In genomic region chr15:82138565-82138964, GRCm38 (mm10) we compare ENCODE assay signal across 8 mouse cellular contexts. TPM values are rescaled to one million over a fixed set of nuclear protein-coding genes. Genes with fewer than 3 reads are reported as not detected.
DNase-seq lines count a peak whose midpoint lies in the region; ATAC-seq and TF ChIP-seq lines count a peak whose summit lies in the region.

No protein-coding gene starts in this region.

- no peak overlapping the region for H3K4me3 ChIP-seq in hindbrain, embryonic 11.5 days (ENCODE audit: low read depth, low read length)
- H3K4me3 ChIP-seq in hindbrain, embryonic 13.5 days, result no peak overlapping the region
- H3K4me3 ChIP-seq in embryonic facial prominence, embryonic 14.5 days (ENCODE audit: low read depth, low read length), result no peak overlapping the region
- H3K4me3 ChIP-seq in small intestine, adult 2 months (ENCODE audit: low read depth, low read length), result no peak overlapping the region

- H3K36me3 ChIP-seq in hindbrain, embryonic 11.5 days (ENCODE audit: control insufficient read depth, insufficient read depth, low read length), result peaks cover 3% of the 10 kb centered on the region; the same call in 1 of the 2 replicates
- H3K36me3 ChIP-seq in hindbrain, embryonic 13.5 days, result peaks cover 11% of the 10 kb centered on the region
- peaks cover 15% of the 10 kb centered on the region; the same call in 1 of the 2 replicates for H3K36me3 ChIP-seq in embryonic facial prominence, embryonic 14.5 days (ENCODE audit: control insufficient read depth, insufficient read depth, low read length)
- H3K36me3 ChIP-seq in small intestine, adult 2 months (ENCODE audit: control insufficient read depth, insufficient read depth, low read length), result peaks cover 7% of the 10 kb centered on the region

- peak; percentile 78; the same call in 1 of the 2 replicates for TF ChIP-seq CTCF in small intestine, adult 2 months (IDR thresholded peaks at IDR 0.05; ENCODE audit: extremely low read depth, insufficient read length, insufficient replicate concordance, low read depth, low read length)

- no peak overlapping the region for H3K4me2 ChIP-seq in hindbrain, embryonic 11.5 days (replicated peaks; ENCODE audit: low read depth, low read length)
- H3K4me2 ChIP-seq in hindbrain, embryonic 13.5 days, result no peak overlapping the region
- H3K4me2 ChIP-seq in embryonic facial prominence, embryonic 14.5 days (ENCODE audit: low read depth, low read length), result no peak overlapping the region

- no peaks in the 10 kb centered on the region for H3K4me1 ChIP-seq in hindbrain, embryonic 11.5 days (replicated peaks; ENCODE audit: control insufficient read depth, insufficient read depth, low read length)
- H3K4me1 ChIP-seq in hindbrain, embryonic 13.5 days (replicated peaks), result no peaks in the 10 kb centered on the region
- no peaks in the 10 kb centered on the region for H3K4me1 ChIP-seq in embryonic facial prominence, embryonic 14.5 days (ENCODE audit: control insufficient read depth, insufficient read depth, low read length)
- peaks cover 8% of the 10 kb centered on the region; the same call in 1 of the 2 replicates for H3K4me1 ChIP-seq in small intestine, adult 2 months (ENCODE audit: control insufficient read depth, insufficient read depth, insufficient read length, low read length)

- TF ChIP-seq POLR2A in small intestine, adult 2 months (IDR thresholded peaks at IDR 0.05; ENCODE audit: low read depth, low read length), result no peak

- peak; percentile 79 for DNase-seq in hindbrain, embryonic 11.5 days (ENCODE audit: low spot score)
- peak; percentile 82 for DNase-seq in adrenal gland, postnatal 14 days
- peak; percentile 79 for DNase-seq in embryonic facial prominence, embryonic 14.5 days (ENCODE audit: low spot score)
- peak; percentile 74 to 83 for DNase-seq in heart, postnatal 10 days
- DNase-seq in left cerebral cortex, adult 11 months (ENCODE audit: low spot score), result peak; percentile 64
- peak; percentile 54 to 79 for DNase-seq in lung, postnatal 4 days

- no peak overlapping the region for H3K27ac ChIP-seq in hindbrain, embryonic 11.5 days (ENCODE audit: low read depth, low read length)
- H3K27ac ChIP-seq in hindbrain, embryonic 13.5 days, result no peak overlapping the region
- no peak overlapping the region for H3K27ac ChIP-seq in embryonic facial prominence, embryonic 14.5 days (replicated peaks; ENCODE audit: low read depth, low read length)
- no peak overlapping the region for H3K27ac ChIP-seq in small intestine, adult 2 months (ENCODE audit: insufficient read depth, low read depth, low read length)

- no peaks in the 10 kb centered on the region for H3K9me3 ChIP-seq in hindbrain, embryonic 11.5 days (ENCODE audit: control insufficient read depth, low read length)
- H3K9me3 ChIP-seq in hindbrain, embryonic 13.5 days, result no peaks in the 10 kb centered on the region
- H3K9me3 ChIP-seq in embryonic facial prominence, embryonic 14.5 days (ENCODE audit: control insufficient read depth, low read length), result no peaks in the 10 kb centered on the region

- intact Hi-C loops in heart, postnatal 10 days (cut with DNase I), result loop anchor here (1.0 to 10.0 kb wide), 3 partner anchors 26 to 196 kb away; partner anchors contain the start of genes Naga, Pheta2 and Smdt1

- 48% methylated on average over 4 of the region's 4 CpGs for WGBS in hindbrain, embryonic 11.5 days
- WGBS in hindbrain, embryonic 13.5 days, result 55% methylated on average over 4 of the region's 4 CpGs
- 50% methylated on average over 4 of the region's 4 CpGs for WGBS in embryonic facial prominence, embryonic 14.5 days
- WGBS in small intestine, adult 2 months, result 46% methylated on average over 4 of the region's 4 CpGs

- no peaks in the 10 kb centered on the region for H3K27me3 ChIP-seq in hindbrain, embryonic 11.5 days (ENCODE audit: control insufficient read depth, insufficient read depth, low read length)
- H3K27me3 ChIP-seq in hindbrain, embryonic 13.5 days, result no peaks in the 10 kb centered on the region
- no peaks in the 10 kb centered on the region for H3K27me3 ChIP-seq in embryonic facial prominence, embryonic 14.5 days (replicated peaks; ENCODE audit: control insufficient read depth, insufficient read depth, low read length)
- no peaks in the 10 kb centered on the region for H3K27me3 ChIP-seq in small intestine, adult 2 months (ENCODE audit: control insufficient read depth, insufficient read depth, low read length)

- no peak overlapping the region for H3K9ac ChIP-seq in hindbrain, embryonic 11.5 days (ENCODE audit: low read depth, low read length)
- no peak overlapping the region for H3K9ac ChIP-seq in hindbrain, embryonic 13.5 days
- H3K9ac ChIP-seq in embryonic facial prominence, embryonic 14.5 days (ENCODE audit: low read depth, low read length), result no peak overlapping the region

- ATAC-seq in hindbrain, embryonic 11.5 days (ENCODE audit: low FRiP score), result no peak
- no peak for ATAC-seq in hindbrain, embryonic 13.5 days (ENCODE audit: low FRiP score)
- peak; percentile 21; the same call in 1 of the 2 replicates for ATAC-seq in embryonic facial prominence, embryonic 14.5 days (ENCODE audit: low read depth)

RNA-seq across cellular contexts. Expression of gene Srebf2, which starts 8.4 kb away (rescaled TPM):
- polyA plus RNA-seq in hindbrain, embryonic 11.5 days (2014; fragmentation: Nextera tagmentation; extraction: Ambion mirVana), result 143 and 144 TPM in 2 replicates
- 179 and 193 TPM in 2 replicates for polyA plus RNA-seq in hindbrain, embryonic 13.5 days (2015; fragmentation: Nextera tagmentation; extraction: Ambion mirVana)
- 46.9 and 49.2 TPM in 2 replicates for total RNA-seq in adrenal gland, postnatal 14 days (2021)
- 99.2 and 123 TPM in 2 replicates for polyA plus RNA-seq in embryonic facial prominence, embryonic 14.5 days (2014; fragmentation: Nextera tagmentation; extraction: Ambion mirVana)
- total RNA-seq in heart, postnatal 10 days (2021), result 10 to 100 TPM; 35.1 to 38.8 TPM
- polyA plus RNA-seq in small intestine, adult 2 months (2012; rRNA removed), result 144 and 240 TPM in 2 replicates

RNA-seq across cellular contexts. Expression of gene Ccdc134, which starts 10.8 kb away (rescaled TPM):
- polyA plus RNA-seq in hindbrain, embryonic 11.5 days (2014; fragmentation: Nextera tagmentation; extraction: Ambion mirVana), result 17.0 and 17.2 TPM in 2 replicates
- 13.0 and 14.8 TPM in 2 replicates for polyA plus RNA-seq in hindbrain, embryonic 13.5 days (2015; fragmentation: Nextera tagmentation; extraction: Ambion mirVana)
- 6.6 and 12.1 TPM in 2 replicates for total RNA-seq in adrenal gland, postnatal 14 days (2021)
- 29.6 and 30.2 TPM in 2 replicates for polyA plus RNA-seq in embryonic facial prominence, embryonic 14.5 days (2014; fragmentation: Nextera tagmentation; extraction: Ambion mirVana)
- total RNA-seq in heart, postnatal 10 days (2021), result 1 to 10 TPM; 5.1 to 5.5 TPM
- 5.6 and 6.9 TPM in 2 replicates for polyA plus RNA-seq in small intestine, adult 2 months (2012; rRNA removed)
